Mouse (Mus musculus): ENCODE measurements around the gene Kazn.

The Kazn gene

DNA sequence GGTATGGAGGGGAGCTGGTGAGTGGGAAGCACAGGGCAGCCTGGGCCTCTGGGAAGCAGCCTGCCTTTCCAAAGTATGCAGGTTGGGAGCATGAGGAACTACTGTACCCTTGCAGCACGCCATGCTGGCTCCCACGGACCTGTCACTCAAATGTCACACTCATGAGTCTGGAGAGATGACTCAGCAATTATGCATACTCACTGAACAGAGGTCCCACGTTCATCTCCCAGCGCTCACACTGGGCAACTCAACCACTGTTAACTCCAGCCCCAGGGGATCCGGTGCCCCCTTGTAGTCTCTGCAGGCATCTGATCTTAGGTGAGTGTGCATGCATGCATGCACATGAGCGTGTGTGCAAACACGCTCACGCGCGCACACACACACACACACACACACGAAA lies 184.6 kb downstream of the Kazn start:
- DNase-seq (ENCODE audit: low spot score), result no peak

DNA sequence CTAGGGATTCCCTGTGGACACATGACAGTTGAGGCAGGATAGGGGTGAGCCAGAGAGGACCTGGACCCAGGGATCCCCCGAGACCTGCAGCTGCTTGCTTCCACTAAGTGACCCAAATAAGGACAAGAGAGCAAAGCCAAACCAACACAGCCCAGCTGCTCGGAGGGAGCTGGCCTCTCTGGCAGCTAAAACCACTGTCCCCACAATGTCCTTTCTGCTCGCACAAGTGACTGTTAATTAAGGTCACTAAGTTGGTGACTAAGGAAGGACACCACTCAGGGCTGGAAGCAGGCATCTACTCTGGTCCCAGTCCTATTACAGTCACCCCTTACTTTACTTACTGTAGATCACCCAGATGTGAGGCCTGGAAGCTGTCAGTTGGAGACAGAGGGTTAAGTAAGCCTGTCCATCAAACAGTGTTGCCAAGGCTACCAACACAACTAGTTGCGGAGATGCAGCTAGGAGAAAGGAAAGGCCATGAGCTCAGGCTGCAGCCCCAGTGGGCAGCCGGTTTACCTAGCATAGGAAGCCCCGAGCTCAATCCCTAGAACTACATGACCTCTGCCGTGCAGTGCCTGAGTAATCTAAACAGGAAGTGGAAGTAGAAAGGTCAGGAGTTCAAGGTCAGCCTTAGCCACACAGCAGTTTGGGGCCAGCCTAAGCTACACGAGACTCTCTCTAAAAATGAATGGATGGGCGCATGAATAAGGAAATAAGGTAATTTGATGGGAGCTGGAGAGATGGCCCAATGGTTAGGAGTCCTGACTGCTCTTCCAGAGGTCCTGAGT lies 185.3 kb downstream of the Kazn start:
- no peak for DNase-seq (ENCODE audit: low spot score)

DNA sequence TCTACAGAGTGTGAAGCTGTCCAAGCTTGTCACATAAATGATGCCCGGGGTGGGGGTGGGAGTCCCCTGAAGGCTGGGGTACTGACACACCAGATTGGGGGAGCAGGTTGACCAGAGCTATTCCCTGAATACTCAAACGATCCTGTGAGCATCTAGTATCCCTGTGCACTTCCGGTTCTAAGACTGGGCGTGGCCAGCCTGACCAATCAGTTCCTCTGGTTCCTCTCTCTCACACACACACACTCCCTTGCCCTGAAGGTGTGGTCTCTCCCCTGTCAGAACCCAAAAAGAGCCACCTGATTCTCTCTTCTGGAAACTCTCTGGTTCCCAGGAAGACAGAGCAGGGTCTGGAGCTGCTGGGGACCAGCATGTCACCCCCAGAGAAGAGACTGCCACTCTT lies 185.9 kb downstream of the Kazn start:
- DNase-seq (ENCODE audit: low spot score), result no peak

DNA sequence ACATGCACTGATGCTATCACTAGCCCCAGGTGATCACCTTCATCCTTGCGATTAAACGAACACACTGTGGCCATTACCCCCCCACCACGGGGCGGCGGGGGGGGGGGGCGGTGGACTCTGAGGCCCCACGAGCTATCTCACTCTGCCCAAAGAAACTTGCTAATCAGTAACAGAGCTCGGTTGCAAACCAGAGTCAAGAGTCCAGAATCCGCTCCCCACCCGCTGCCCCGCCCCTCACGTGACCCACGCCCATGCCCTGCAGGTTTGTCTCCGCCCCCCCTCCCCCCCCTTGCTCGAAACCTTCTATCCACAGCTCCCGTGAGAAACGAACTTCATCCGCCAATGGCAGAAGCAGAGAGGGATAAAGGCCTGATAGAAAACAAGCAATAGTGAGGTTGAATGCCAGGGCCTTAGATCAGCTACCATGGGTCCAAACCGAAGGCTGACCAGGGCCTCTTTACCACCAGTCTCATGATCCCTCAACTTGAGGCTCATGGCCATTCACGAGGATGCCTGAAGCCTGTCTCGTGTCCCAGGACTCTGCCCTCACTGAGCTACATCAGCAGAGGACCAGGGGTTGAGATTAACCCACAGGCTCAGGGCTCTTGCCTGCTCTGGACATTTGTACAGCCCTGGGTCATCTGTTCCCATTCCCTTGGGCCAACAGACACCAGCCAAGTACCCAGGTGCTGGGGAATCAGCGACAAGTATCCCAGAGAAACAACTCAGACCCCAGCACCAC lies 186.6 kb downstream of the Kazn start:
- no peak for DNase-seq (ENCODE audit: low spot score)
